Mouse (Mus musculus) T-cell, adult 2 months (primary cell): ENCODE data around the gene CT030661.1.
A peak's percentile ranks its signal among the peaks of the same experiment; 100 is the strongest.
"Not testable (repeated sequence)": the region's sequence is repeated elsewhere in the genome, so short reads cannot be mapped to it uniquely, and the experiment has no call there.

Source experiments
- DNase-seq: peaks from one replicate; pipeline ENCODE4 v3.0.0; 2022; ENCODE audit warnings: low spot score

CT030661.1 gene

GRCm38 (mm10) chr17:22314730-22315226, at the start of gene CT030661.1:
Gene CT030661.1 (minus strand): TSS chr17:22314837.
- peak; percentile 77 for DNase-seq

GRCm38 (mm10) chr17:22363895-22364294, 49.3 kb upstream of the CT030661.1 start:
- DNase-seq = no peak

DNA sequence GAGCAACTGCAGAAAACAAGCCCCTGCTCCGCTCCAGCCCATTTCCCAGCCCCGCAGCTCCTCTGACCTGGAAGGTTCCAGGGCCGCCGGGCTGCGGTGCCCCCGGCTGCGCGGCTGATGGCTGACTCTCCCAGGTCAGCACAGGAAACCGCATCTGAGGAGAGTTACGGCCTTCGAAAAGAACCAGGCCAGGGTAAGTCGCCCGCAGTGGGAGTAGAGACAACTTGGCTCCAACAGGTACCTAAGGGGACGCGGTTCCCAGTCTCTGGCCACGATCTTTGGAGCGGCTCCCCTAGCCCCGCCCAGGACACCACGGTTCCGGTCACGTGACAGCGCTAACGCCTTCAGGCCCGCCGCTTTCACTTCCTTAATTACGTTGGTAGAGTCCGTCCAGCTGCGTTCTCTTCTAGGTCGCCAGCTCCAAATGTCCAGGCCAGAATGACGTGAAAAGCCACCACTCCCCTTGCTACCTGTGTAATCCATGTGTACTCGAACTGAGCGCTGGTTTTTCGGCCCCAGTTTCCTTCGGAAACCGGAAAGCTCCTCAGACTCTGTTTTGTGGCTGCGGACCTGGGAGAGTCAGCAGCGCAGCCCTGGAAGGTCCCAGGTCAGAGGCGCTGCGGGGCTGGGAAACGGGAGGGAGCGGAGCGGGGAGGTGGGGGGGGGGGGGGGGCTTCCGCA, 46.6 kb upstream of the CT030661.1 start, which contains the start of the genes Zfp944 and Zfp758:
TSS of gene Zfp944 (minus strand) at position 300 of the 681 bp plus-strand sequence.
TSS of gene Zfp758 (plus strand) at position 353 of the 681 bp plus-strand sequence.
- peak; percentile 31 for DNase-seq

- no peak for DNase-seq
Observed at GRCm38 (mm10) chr17:22360572-22360971, 45.9 kb upstream of the CT030661.1 start.

DNA sequence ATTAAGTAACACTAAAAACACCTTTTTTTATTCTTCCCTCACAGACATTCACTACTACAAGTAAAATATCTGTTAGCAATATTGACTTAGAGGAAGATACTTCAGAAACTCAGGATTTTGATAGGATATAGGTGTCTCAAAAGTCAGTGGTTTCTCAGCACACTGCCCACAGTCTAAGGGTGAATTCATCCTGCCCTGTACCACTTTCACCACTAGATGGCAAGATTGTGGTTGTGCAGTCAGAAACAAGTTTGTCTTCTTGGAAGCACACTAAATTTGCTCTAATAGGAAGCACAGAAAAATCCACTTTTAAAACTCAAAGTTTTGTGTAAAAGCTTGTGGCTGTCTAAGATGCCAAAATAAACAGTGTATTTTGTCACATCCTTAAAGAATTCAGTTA, 38.2 kb upstream of the CT030661.1 start:
- peak; percentile 40 for DNase-seq

DNA sequence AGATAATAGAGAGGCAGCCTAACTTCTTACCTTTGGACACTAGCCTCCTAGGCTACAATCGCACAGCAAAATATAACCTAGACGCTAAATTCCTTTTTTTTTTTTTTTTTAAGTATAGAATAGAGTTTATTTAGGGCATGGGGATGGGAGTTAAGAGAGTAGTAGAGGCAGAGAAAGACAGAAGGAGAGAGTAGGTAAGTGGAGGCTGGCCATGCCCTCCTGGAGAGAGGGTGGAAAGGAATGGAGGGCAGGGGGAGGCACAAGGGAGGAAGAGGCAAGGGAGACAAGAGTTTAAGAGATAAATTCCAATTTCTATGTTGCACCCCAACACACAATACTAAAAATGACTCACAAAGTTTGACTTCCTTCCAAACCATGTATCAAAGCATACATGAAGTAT, 610 bp upstream of the CT030661.1 start:
- DNase-seq = not testable (repeated sequence)

- DNase-seq = not testable (repeated sequence)
Observed at GRCm38 (mm10) chr17:22314219-22314618, 418 bp downstream of the CT030661.1 start.
